Comparison of ENCODE assay signal across 8 mouse cellular contexts in the genomic region with DNA sequence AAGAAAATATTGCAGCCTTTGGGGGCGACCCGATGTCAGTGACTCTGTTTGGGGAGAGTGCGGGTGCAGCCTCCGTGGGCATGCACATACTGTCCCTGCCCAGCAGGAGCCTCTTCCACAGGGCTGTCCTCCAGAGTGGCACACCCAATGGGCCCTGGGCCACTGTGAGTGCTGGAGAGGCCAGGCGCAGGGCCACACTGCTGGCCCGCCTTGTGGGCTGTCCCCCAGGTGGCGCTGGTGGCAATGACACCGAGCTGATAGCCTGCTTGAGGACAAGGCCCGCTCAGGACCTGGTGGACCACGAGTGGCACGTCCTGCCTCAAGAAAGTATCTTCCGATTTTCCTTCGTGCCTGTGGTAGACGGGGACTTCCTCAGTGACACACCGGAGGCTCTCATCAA. TPM values are rescaled to one million over a fixed set of nuclear protein-coding genes. Genes with fewer than 3 reads are reported as not detected.
DNase-seq lines count a peak whose midpoint lies in the region; ATAC-seq lines count a peak whose summit lies in the region.

No protein-coding gene starts in this region.

- peak overlapping the region; percentile 27 for H3K4me3 ChIP-seq in heart, embryonic 12.5 days

- WGBS in heart, embryonic 12.5 days, result 21% methylated on average over 15 of the region's 15 CpGs

- H3K4me2 ChIP-seq in heart, embryonic 12.5 days, result peak overlapping the region; percentile 86

- H3K4me1 ChIP-seq in heart, embryonic 12.5 days (replicated peaks), result peaks cover 56% of the 10 kb centered on the region

- H3K36me3 ChIP-seq in heart, embryonic 12.5 days, result peaks cover 8% of the 10 kb centered on the region

- peak overlapping the region; percentile 41; the same call in 1 of the 2 replicates for H3K27ac ChIP-seq in heart, embryonic 12.5 days (ENCODE audit: poor library complexity, severe bottlenecking)

- peaks cover 45% of the 10 kb centered on the region for H3K27me3 ChIP-seq in heart, embryonic 12.5 days (replicated peaks)

- ATAC-seq in heart, embryonic 12.5 days (ENCODE audit: insufficient number of reproducible peaks, low FRiP score), result peak; percentile 58
- peak; percentile 21 for ATAC-seq in megakaryocyte progenitor cell, adult 5-6 weeks (replicated peaks; ENCODE audit: poor library complexity)

- peak overlapping the region; percentile 69; the same call in 1 of the 2 replicates for H3K9ac ChIP-seq in heart, embryonic 12.5 days

- peak; percentile 65 to 85 for DNase-seq in adrenal gland, adult (ENCODE audit: inconsistent age in 2 of 2, low spot score in 1 of 2)
- DNase-seq in adrenal gland, adult 8-10 months, result no peak
- peak; percentile 81 for DNase-seq in 416B (ENCODE audit: low read depth)
- peak; percentile 70 to 78 for DNase-seq in cerebellum, postnatal 14 days
- peak; percentile 78 for DNase-seq in kidney, postnatal 14 days
- peak; percentile 95 to 97 for DNase-seq in spleen, postnatal 4 days (ENCODE audit: low spot score in 2 of 2)

- no peaks in the 10 kb centered on the region for H3K9me3 ChIP-seq in heart, embryonic 12.5 days (replicated peaks)

RNA-seq across cellular contexts. Expression of gene Ache, which starts 3.4 kb away (rescaled TPM):
- total RNA-seq in adrenal gland, adult 8-10 months (2022), result 10 to 100 TPM; 11.5 to 22.5 (median 16.8) TPM
- 23.5 and 28.3 TPM in 2 replicates for polyA plus RNA-seq in heart, embryonic 12.5 days (2016; fragmentation: Nextera tagmentation; extraction: Ambion mirVana)
- total RNA-seq in megakaryocyte progenitor cell, adult 5-6 weeks (2015), result 0.67 and 2.3 TPM in 2 replicates
- under 0.01 TPM in 1 of 2 replicates, not detected in the other for total RNA-seq in megakaryocyte progenitor cell, adult 5-6 weeks (2017)

RNA-seq across cellular contexts. Expression of gene Ufsp1, which starts 3.8 kb away (rescaled TPM):
- total RNA-seq in adrenal gland, adult 8-10 months (2022), result 10 to 100 TPM; 13.0 to 16.4 (median 15.8) TPM
- 10.1 and 10.6 TPM in 2 replicates for polyA plus RNA-seq in heart, embryonic 12.5 days (2016; fragmentation: Nextera tagmentation; extraction: Ambion mirVana)
- 0.61 and 2.9 TPM in 2 replicates for total RNA-seq in megakaryocyte progenitor cell, adult 5-6 weeks (2015)
- total RNA-seq in megakaryocyte progenitor cell, adult 5-6 weeks (2017), result 1.3 and 3.8 TPM in 2 replicates

RNA-seq across cellular contexts. Expression of gene Srrt, which starts 16.8 kb away (rescaled TPM):
- 100 to 1,000 TPM; 145 to 244 (median 187) TPM for total RNA-seq in adrenal gland, adult 8-10 months (2022)
- 106 and 107 TPM in 2 replicates for polyA plus RNA-seq in heart, embryonic 12.5 days (2016; fragmentation: Nextera tagmentation; extraction: Ambion mirVana)
- 133 and 143 TPM in 2 replicates for total RNA-seq in megakaryocyte progenitor cell, adult 5-6 weeks (2015)
- 241 and 321 TPM in 2 replicates for total RNA-seq in megakaryocyte progenitor cell, adult 5-6 weeks (2017)

RNA-seq across cellular contexts. Expression of gene Trip6, which starts 23.5 kb away (rescaled TPM):
- total RNA-seq in adrenal gland, adult 8-10 months (2022), result 10 to 100 TPM; 35.7 to 54.9 (median 48.5) TPM
- polyA plus RNA-seq in heart, embryonic 12.5 days (2016; fragmentation: Nextera tagmentation; extraction: Ambion mirVana), result 46.3 and 47.0 TPM in 2 replicates
- total RNA-seq in megakaryocyte progenitor cell, adult 5-6 weeks (2015), result 4.0 and 6.7 TPM in 2 replicates
- 7.1 and 7.5 TPM in 2 replicates for total RNA-seq in megakaryocyte progenitor cell, adult 5-6 weeks (2017)

RNA-seq across cellular contexts. Expression of gene Slc12a9, which starts 42.7 kb away (rescaled TPM):
- total RNA-seq in adrenal gland, adult 8-10 months (2022), result 10 to 100 TPM; 10.2 to 22.1 (median 16.6) TPM
- 9.4 and 10.2 TPM in 2 replicates for polyA plus RNA-seq in heart, embryonic 12.5 days (2016; fragmentation: Nextera tagmentation; extraction: Ambion mirVana)
- total RNA-seq in megakaryocyte progenitor cell, adult 5-6 weeks (2015), result 2.4 and 4.4 TPM in 2 replicates
- total RNA-seq in megakaryocyte progenitor cell, adult 5-6 weeks (2017), result 5.3 and 5.7 TPM in 2 replicates
